Mouse (Mus musculus) hindbrain, embryonic 13.5 days (tissue): Measurements from ENCODE around the gene Cramp1l. TPM values are rescaled to one million over a fixed set of nuclear protein-coding genes. Genes with fewer than 3 reads are reported as not detected.

ENCODE experiments used
- ATAC-seq: fragments of 200-750 bp; cut with Nextera tagmentation; 2 replicates; pipeline ENCODE4 v1.8.0; 2017; ENCODE audit warnings: moderate TSS enrichment; ENCODE audit not compliant: low FRiP score
- H3K27ac ChIP-seq: fragments of 300-500 bp; sonication (generic); 2 replicates; pipeline ENCODE4 v1.5.1; 2015; ENCODE audit warnings: inconsistent platforms, mild to moderate bottlenecking, moderate library complexity
- H3K27me3 ChIP-seq: fragments of 300-500 bp; sonication (generic); 2 replicates; pipeline ENCODE4 v1.6.1; 2015; ENCODE audit warnings: mild to moderate bottlenecking, inconsistent platforms
- H3K36me3 ChIP-seq: fragments of 300-500 bp; sonication (generic); 2 replicates; pipeline ENCODE4 v1.6.1; 2015; ENCODE audit warnings: mild to moderate bottlenecking, inconsistent platforms
- H3K4me1 ChIP-seq: fragments of 300-500 bp; sonication (generic); replicated peaks from 2 replicates; pipeline ENCODE4 v1.6.1; 2015; ENCODE audit warnings: inconsistent platforms
- H3K4me2 ChIP-seq: fragments of 300-500 bp; sonication (generic); 2 replicates; pipeline ENCODE4 v1.6.1; 2015; ENCODE audit warnings: inconsistent platforms, mild to moderate bottlenecking, moderate library complexity
- H3K4me3 ChIP-seq: fragments of 300-500 bp; sonication (generic); 2 replicates; pipeline ENCODE4 v1.5.1; 2015; ENCODE audit warnings: mild to moderate bottlenecking, inconsistent platforms
- H3K9ac ChIP-seq: fragments of 300-500 bp; sonication (generic); 2 replicates; pipeline ENCODE4 v1.6.1; 2015; ENCODE audit warnings: mild to moderate bottlenecking, inconsistent platforms
- H3K9me3 ChIP-seq: fragments of 300-500 bp; sonication (generic); 2 replicates; pipeline ENCODE4 v1.6.1; 2016; ENCODE audit warnings: inconsistent platforms
- WGBS: fragments of 180-500 bp; shearing (Covaris S2); methylation state at CpG from one replicate; pipeline ENCODE4 v1.1.7; 2015; 5-methylcytosine and 5-hydroxymethylcytosine counted together
- polyA plus RNA-seq: library from polyadenylated mRNA; unstranded; fragments of >200 nt; fragmentation: Nextera tagmentation; extraction: Ambion mirVana; gene quantifications from 2 replicates; pipeline ENCODE4 v1.2.1, GENCODE M21; 2015

The Cramp1l gene
- polyA plus RNA-seq, 1 experiment from 2014 or later: 6.3 TPM

DNA sequence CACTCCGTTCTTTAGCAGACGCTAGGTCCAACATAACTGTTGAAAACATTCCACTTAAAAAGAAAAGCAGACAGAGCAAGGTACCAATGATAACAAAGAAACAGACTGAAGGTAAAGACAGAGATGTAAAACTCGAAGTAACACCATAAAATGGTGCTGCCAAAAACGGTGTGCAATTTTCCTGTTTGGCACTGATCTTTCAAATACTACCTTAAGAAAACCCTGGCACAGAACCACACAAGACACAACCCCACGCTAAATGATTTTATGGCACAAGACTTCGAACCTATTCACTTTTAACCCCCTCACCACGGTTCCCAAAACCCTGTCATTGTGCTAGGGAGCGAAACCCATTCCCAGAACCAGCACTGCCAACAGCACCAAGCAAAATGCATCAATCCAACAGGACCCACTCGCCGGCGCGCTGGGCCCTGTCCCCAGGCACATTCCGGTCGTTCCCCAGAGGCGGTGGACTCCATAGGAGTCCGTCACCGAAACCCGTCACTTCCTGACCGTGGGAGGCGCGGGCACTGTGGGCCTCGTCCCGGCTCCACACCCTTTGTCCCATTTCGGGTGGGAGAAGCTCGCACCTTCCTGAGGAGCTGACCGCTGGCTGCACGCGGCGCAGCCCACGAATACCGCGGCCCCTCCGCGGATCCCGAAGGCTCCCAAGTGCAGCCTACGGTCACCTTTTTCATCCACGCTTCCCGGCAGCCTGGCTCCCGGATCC is 582 bp downstream of the Cramp1l start:
- H3K4me1 ChIP-seq: peaks cover 47% of the 10 kb centered on the region
- no peak; the same call in 1 of the 2 replicates for ATAC-seq
- H3K27ac ChIP-seq: peak overlapping the region; percentile 86
- H3K4me2 ChIP-seq: peak overlapping the region; percentile 99
- no peaks in the 10 kb centered on the region for H3K9me3 ChIP-seq
- H3K4me3 ChIP-seq: peak overlapping the region; percentile 76
- WGBS: under 1% methylated on average over 37 of the region's 39 CpGs
- H3K36me3 ChIP-seq: peaks cover 26% of the 10 kb centered on the region
- no peaks in the 10 kb centered on the region for H3K27me3 ChIP-seq
- H3K9ac ChIP-seq: peak overlapping the region; percentile 92

DNA sequence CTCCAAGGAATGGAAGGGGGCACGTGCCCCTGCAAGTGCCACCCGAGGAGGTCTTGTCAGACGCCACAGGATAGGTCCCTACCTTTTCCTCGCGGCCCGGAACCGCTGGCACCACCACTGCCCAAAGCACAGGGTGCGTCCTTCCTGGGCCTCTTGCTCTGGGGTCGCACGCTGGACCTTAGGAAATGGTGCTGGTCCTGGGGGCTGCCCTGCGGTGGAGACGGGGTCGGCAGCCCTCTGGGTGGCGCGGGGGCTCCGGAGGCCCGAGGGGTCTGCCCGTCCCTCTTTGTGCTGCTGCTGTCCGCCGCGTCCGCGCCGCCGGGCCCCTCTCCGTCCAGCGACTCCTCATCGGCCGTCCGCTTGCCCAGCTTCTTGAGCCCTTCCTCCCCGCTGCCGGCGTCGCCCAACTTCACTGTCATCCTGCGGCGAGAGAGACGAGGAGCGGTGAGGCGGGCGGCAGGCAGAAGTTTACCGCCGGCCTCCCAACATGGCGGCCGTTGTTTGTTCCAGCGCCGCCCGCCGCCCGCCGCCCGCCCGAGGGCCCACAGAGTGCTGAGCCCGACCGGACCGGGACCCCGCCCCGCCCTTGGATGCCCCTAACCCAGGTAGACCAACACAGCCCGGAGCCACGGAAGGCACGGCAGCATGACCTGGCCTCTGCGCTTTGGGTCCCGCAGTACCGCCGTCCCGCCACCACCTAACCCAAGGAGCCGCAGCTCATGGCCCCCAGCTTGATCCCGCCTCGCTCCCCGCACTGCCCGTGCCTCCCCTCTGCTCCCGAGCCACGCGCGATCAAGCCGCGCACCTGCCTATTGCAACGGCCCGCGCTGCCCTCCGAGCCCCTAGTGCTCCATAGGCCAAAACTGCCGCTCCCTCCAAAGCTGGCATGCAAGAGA is 1.7 kb downstream of the Cramp1l start:
- Histone ChIP-seq H3K4me3 (peak overlapping the region; percentile 76), H3K9ac (peak overlapping the region; percentile 92), H3K27ac (peak overlapping the region; percentile 82), H3K27me3 (no peaks in the 10 kb centered on the region), H3K4me2 (peak overlapping the region; percentile 99), H3K36me3 (peaks cover 30% of the 10 kb centered on the region), H3K9me3 (no peaks in the 10 kb centered on the region), H3K4me1 (peaks cover 47% of the 10 kb centered on the region)
- under 1% methylated on average over 81 of the region's 81 CpGs for WGBS
- no peak for ATAC-seq

DNA sequence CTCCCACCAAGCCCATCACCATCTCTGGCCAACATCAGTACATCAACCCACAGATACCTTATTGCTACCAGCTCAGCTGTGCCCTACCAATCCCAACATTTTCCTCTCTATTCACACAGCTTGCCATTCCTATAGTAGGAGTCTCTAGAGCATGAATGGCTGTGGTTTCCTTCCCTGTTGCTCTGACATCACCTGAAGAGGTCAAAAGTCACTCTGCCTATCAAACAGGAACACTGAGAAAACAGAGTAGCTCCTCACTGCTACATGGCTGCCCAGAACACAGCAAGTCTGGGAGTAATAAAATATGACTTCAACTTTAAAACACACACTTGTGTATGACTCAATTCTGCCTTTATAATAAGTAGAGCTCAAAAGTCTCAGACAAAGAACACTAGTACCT is 8.1 kb downstream of the Cramp1l start:
- Histone ChIP-seq H3K9ac (no peak overlapping the region), H3K4me2 (no peak overlapping the region), H3K36me3 (peaks cover 67% of the 10 kb centered on the region), H3K4me3 (no peak overlapping the region), H3K27me3 (no peaks in the 10 kb centered on the region), H3K4me1 (peaks cover 13% of the 10 kb centered on the region), H3K9me3 (no peaks in the 10 kb centered on the region), H3K27ac (no peak overlapping the region)
- ATAC-seq: no peak

DNA sequence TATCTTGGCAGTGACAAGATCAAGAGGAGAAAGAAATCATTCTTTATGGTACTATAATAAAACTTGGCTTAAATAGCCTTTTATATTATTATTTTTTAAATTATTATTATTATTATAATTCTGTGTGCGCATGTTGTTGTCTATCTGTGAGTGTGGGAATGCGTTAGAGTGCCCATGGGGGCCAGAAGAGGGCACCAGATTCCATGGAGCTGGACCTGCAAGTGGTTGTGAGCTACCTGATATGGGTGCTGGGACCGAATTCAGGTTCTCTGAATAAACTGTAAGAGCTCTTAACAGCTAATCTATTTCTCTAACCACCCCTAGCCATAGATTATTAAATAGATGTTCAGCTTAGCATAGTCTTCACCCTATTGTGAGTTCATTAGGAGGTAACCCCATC is 10.5 kb downstream of the Cramp1l start:
- Histone ChIP-seq H3K9ac (no peak overlapping the region), H3K9me3 (no peaks in the 10 kb centered on the region), H3K36me3 (peaks cover 69% of the 10 kb centered on the region), H3K4me1 (no peaks in the 10 kb centered on the region), H3K27me3 (no peaks in the 10 kb centered on the region), H3K4me3 (no peak overlapping the region), H3K27ac (no peak overlapping the region), H3K4me2 (no peak overlapping the region)
- ATAC-seq: no peak
- WGBS: 93% methylated on average over 3 of the region's 3 CpGs

DNA sequence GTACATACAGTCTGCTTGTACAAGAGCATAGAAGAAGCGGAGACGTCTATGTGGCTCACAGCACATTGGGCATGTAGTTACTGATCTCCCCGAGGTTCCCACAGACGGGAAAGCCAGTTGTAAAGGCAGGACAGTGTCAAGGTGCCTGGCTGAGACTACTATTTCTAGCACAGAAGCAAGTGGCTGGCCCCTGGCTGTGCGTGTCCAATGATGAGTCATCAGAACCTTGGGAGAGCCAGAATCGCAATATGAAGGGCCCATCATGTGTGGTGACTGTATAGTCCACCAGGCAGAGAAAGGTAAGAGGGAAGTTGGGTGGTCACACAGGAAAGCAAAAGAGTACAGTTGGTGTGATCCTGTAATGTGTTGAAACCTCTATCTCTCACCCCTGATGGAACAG is 20.9 kb downstream of the Cramp1l start:
- Histone ChIP-seq H3K4me1 (no peaks in the 10 kb centered on the region), H3K27ac (no peak overlapping the region), H3K27me3 (no peaks in the 10 kb centered on the region), H3K36me3 (peaks cover 95% of the 10 kb centered on the region), H3K4me3 (no peak overlapping the region), H3K4me2 (no peak overlapping the region), H3K9me3 (no peaks in the 10 kb centered on the region), H3K9ac (no peak overlapping the region)
- WGBS: 98% methylated on average over 6 of the region's 6 CpGs
- ATAC-seq: no peak

DNA sequence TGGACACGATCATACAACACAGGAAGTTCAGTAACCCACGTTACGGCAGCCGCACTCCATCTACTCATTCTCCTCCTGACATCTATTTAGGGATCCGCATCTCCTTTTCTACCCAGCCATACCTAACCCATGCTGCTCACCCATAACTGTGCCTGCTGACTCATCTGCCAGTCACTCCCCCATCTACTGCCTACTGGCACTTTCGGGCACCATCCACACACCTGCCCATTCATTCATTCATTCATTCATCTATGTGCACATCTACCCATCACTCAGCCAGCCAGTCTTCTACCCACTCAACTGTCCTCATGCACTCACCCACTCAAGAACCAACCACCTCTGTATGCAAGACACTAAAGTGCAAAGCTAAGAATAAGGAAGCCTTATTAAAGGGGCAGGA is 28.4 kb downstream of the Cramp1l start:
- no peak overlapping the region for H3K4me3 ChIP-seq
- ATAC-seq: no peak
- H3K9ac ChIP-seq: no peak overlapping the region
- no peaks in the 10 kb centered on the region for H3K4me1 ChIP-seq
- WGBS: 97% methylated on average over 6 of the region's 6 CpGs
- no peaks in the 10 kb centered on the region for H3K9me3 ChIP-seq
- H3K4me2 ChIP-seq: no peak overlapping the region
- peaks cover 90% of the 10 kb centered on the region for H3K36me3 ChIP-seq
- H3K27ac ChIP-seq: no peak overlapping the region
- no peaks in the 10 kb centered on the region for H3K27me3 ChIP-seq

DNA sequence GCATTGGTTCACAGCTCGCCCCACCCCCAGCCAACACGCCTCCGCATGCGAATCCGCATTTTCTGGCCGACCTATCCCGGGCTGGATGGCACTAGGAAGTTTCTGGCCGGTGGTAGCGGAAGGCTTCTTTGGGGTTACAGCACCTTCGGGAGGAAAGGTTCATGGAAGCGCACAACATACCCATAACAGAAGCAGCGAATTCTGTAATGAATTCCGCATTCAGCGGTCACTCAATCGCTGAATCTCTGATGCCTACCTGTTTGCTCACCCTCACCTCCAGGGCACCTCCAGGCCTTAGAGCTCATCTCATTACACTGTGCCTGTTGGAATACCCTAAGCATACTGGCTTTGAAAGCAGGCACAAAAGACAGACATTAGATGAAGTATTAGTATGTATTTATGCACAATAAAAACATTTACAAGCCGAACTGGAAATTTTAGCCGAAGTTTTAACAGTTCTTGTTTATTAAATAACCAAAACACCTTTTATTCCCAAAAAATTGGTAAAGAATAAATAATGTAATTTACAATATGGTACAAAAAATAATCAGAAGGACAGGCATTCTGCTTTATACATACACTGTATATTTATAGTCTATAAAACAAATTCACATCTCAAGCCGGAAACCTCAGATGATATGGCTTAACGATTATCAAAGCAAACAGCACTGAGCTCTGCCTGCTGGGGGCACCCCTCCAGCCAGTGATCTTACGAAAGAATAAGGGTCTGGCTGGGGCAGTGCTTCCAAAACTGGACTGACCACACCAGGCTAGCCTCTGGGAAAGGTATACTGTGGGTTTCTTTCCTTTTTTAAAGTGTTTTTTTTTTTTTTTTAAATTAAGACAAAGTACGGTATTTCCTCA is 54.5 kb downstream of the Cramp1l start:
- no peaks in the 10 kb centered on the region for H3K9me3 ChIP-seq
- H3K4me2 ChIP-seq: peak overlapping the region; percentile 74
- peaks cover 50% of the 10 kb centered on the region for H3K36me3 ChIP-seq
- H3K4me3 ChIP-seq: peak overlapping the region; percentile 88
- peak overlapping the region; percentile 49 for H3K9ac ChIP-seq
- H3K27me3 ChIP-seq: no peaks in the 10 kb centered on the region
- ATAC-seq: peak; percentile 58
- 15% methylated on average over 21 of the region's 21 CpGs for WGBS
- H3K4me1 ChIP-seq: peaks cover 20% of the 10 kb centered on the region
- peak overlapping the region; percentile 52; the same call in 1 of the 2 replicates for H3K27ac ChIP-seq

DNA sequence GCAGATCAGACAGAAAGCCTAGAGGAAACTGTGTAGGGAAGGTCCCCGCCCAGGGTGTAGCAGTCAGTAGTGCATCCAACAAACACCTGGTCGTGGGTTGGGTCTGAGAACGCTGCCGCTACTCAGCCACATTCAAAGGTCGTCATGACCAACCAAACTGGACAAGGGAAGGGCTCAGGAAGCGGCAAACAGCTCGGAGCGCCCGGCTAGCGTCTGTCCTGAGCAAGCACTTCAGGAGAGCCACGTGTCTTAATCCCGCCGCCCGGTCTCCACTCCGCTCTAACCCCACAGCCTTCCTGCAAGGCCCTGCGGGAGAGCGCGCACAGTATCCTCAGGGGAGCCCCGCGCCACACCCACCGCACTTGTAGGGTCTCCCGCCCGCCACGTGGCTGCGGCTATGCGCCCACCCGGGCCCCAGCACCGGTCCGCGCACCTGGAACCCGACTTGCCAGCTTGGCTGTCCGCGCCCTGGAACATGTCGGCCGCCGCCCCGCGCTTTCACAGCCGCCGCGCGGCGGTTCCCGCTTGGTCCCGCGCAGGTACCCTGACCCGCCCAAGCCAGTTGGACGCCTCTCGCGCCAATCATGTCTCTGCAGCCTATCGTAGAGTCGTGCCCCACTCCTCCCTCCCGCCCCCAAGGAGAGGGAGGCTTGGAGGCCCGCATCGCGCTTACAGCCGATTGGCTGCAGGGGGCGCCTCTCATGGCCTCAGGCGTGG is 55.3 kb downstream of the Cramp1l start, which contains the start of gene Jpt2:
Jpt2 (minus strand) TSS at position 555 of the 717 bp plus-strand sequence.
- H3K4me3 ChIP-seq: peak within 1 kb of the TSS; percentile 88
- peak within 1 kb of the TSS; percentile 90 for H3K9ac ChIP-seq
- peak within 1 kb of the TSS; percentile 74 for H3K4me2 ChIP-seq
- peak within 1 kb of the TSS; percentile 92 for H3K27ac ChIP-seq
- H3K27me3 ChIP-seq: no peaks in the 10 kb centered on the region
- H3K9me3 ChIP-seq: no peaks in the 10 kb centered on the region
- WGBS: under 1% methylated on average over 58 of the region's 59 CpGs
- ATAC-seq: peak; percentile 100
- H3K4me1 ChIP-seq: peaks cover 20% of the 10 kb centered on the region
- peaks cover 50% of the 10 kb centered on the region for H3K36me3 ChIP-seq

DNA sequence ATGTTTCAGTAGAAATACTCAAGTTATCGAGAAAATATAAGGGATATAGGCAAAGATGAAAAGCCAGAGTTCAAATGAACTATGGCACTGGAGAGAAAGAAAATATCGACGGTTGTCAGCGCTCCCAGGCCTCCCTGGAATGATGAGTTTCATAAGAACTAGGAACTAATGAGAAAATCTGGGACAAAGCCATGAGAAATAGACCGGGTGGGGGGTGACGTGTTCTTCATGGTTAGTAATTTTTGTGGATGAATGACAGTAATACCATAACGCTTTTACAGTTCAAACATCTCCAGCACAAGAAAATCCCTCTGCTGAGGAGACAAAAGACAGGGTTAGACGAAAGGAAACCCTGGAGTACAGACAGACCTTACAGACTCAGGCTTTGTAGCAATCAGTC is 56.2 kb downstream of the Cramp1l start:
- peak overlapping the region; percentile 90 for H3K9ac ChIP-seq
- H3K4me3 ChIP-seq: peak overlapping the region; percentile 88
- no peaks in the 10 kb centered on the region for H3K9me3 ChIP-seq
- H3K4me2 ChIP-seq: peak overlapping the region; percentile 74
- H3K27ac ChIP-seq: peak overlapping the region; percentile 92; the same call in 1 of the 2 replicates
- no peak for ATAC-seq
- H3K4me1 ChIP-seq: peaks cover 20% of the 10 kb centered on the region
- peaks cover 47% of the 10 kb centered on the region for H3K36me3 ChIP-seq
- H3K27me3 ChIP-seq: no peaks in the 10 kb centered on the region
- 38% methylated on average over 8 of the region's 8 CpGs for WGBS

DNA sequence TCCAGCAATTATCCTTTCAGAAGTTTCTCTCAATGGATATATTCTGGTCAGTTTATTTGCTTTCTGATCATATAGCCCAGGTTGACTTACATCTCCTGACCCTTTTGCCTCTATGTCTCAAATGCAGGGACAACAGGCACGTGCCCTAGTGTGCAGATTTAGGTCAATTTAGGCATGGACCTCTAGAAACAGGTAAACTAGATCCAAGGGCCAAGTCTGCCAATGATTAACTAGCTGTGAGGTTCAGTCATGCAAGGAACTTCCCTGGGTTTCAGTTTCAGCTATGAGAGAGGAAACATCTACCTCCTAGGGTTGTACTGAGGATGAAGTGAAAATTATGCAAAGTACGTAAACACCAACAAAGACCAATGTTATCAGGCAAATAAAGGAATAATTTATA is 62.3 kb downstream of the Cramp1l start:
- 97% methylated on average over 2 of the region's 2 CpGs for WGBS
- Histone ChIP-seq H3K4me2 (no peak overlapping the region), H3K4me1 (no peaks in the 10 kb centered on the region), H3K4me3 (no peak overlapping the region), H3K36me3 (peaks cover 79% of the 10 kb centered on the region), H3K27ac (no peak overlapping the region), H3K9ac (no peak overlapping the region), H3K9me3 (no peaks in the 10 kb centered on the region), H3K27me3 (no peaks in the 10 kb centered on the region)
- ATAC-seq: no peak

DNA sequence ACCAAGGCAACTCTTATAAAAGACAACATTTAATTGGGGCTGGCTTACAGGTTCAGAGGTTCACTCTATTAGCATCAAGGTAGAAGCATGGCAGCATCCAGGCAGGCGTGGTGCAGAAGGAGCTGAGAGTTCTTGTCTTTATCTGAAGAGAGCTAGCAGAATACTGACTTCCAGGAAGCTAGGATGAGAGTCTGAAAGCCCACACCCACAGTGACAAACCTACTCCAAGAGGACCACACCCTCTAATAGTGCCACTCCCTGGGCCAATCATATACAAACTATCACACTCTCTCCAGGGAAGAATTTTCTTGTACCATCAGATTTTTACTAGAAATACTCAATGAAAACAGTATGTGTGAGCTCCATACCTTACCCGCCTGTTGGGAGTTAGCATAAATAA is 64.9 kb downstream of the Cramp1l start:
- no peak overlapping the region for H3K27ac ChIP-seq
- H3K4me1 ChIP-seq: no peaks in the 10 kb centered on the region
- no peak overlapping the region for H3K9ac ChIP-seq
- H3K27me3 ChIP-seq: no peaks in the 10 kb centered on the region
- no peak overlapping the region for H3K4me2 ChIP-seq
- H3K4me3 ChIP-seq: no peak overlapping the region
- ATAC-seq: no peak
- H3K9me3 ChIP-seq: no peaks in the 10 kb centered on the region
- H3K36me3 ChIP-seq: peaks cover 94% of the 10 kb centered on the region
- 90% methylated on average over 2 of the region's 2 CpGs for WGBS
